ENCODE assay signal across 21 mouse cellular contexts in genomic region chr13:97175520-97176264, GRCm38 (mm10). TPM values are rescaled to one million over a fixed set of nuclear protein-coding genes. Genes with fewer than 3 reads are reported as not detected.
A peak's percentile ranks its signal among the peaks of the same experiment; 100 is the strongest.
DNase-seq lines count a peak whose midpoint lies in the region; ATAC-seq lines count a peak whose summit lies in the region.
"Had no signal": no experiment of that assay in that cellular context is flagged by ENCODE, and none has a peak within 500 bp of the region (broad histone marks: within the 10 kb centered on the region; RNA-seq: fewer than 3 reads in every experiment).

No protein-coding gene starts in this region.

- no peak overlapping the region for H3K27ac ChIP-seq in kidney, embryonic 16.5 days (ENCODE audit: low read length)
- H3K27ac ChIP-seq: embryonic facial prominence, embryonic 13.5 days; limb, embryonic 10.5 days; liver, embryonic 12.5 days; macrophage; midbrain, embryonic 10.5 days had no signal

- no peaks in the 10 kb centered on the region for H3K9me3 ChIP-seq in kidney, embryonic 16.5 days (ENCODE audit: low read length)
- H3K9me3 ChIP-seq: embryonic facial prominence, embryonic 13.5 days; G1E; limb, embryonic 10.5 days; liver, embryonic 12.5 days; midbrain, embryonic 10.5 days had no signal

- peaks cover 50% of the 10 kb centered on the region for H3K36me3 ChIP-seq in kidney, embryonic 16.5 days (ENCODE audit: insufficient read depth, low read length)

- H3K4me1 ChIP-seq in kidney, embryonic 16.5 days (ENCODE audit: insufficient read depth, low read length) = no peaks in the 10 kb centered on the region
- H3K4me1 ChIP-seq: embryonic facial prominence, embryonic 13.5 days; limb, embryonic 10.5 days; liver, embryonic 12.5 days had no signal

- H3K27me3 ChIP-seq in kidney, embryonic 16.5 days (ENCODE audit: insufficient read depth, low read length) = no peaks in the 10 kb centered on the region
- H3K27me3 ChIP-seq: embryonic facial prominence, embryonic 13.5 days; liver, embryonic 12.5 days had no signal

- 80% methylated on average over 10 of the region's 10 CpGs for WGBS in kidney, embryonic 16.5 days

- DNase-seq in kidney, adult 18-20 months = peak; percentile 42
- peak; percentile 16 for DNase-seq in lung, postnatal 10 days
- DNase-seq in lung, postnatal 14 days = no peak
- DNase-seq in kidney, postnatal 36 days = peak; percentile 71 to 81
- no peak for DNase-seq in left cerebral cortex, adult 8-10 months (ENCODE audit: low spot score in 2 of 2)
- no peak for DNase-seq in heart, adult 18-20 months
- DNase-seq: adrenal gland, postnatal 10 days; cerebellum, postnatal 10 days; gastrocnemius, postnatal 36 days; right cerebral cortex, postnatal 25 days; thymus, postnatal 14 days had no signal

- no peak for ATAC-seq in kidney, embryonic 16.5 days (ENCODE audit: low FRiP score, low TSS enrichment)
- ATAC-seq: activated CD4-positive, CD25-positive, alpha-beta regulatory T cell, adult 4 months; CD4-positive, CD25-positive, alpha-beta regulatory T cell, adult 4 months; forebrain, embryonic 14.5 days; liver, embryonic 12.5 days had no signal

- H3K4me3 ChIP-seq in kidney, embryonic 16.5 days (ENCODE audit: low read length) = no peak overlapping the region
- H3K4me3 ChIP-seq: embryonic facial prominence, embryonic 13.5 days; limb, embryonic 10.5 days; liver, embryonic 12.5 days; midbrain, embryonic 10.5 days had no signal

- no peak overlapping the region for H3K9ac ChIP-seq in kidney, embryonic 16.5 days (replicated peaks; ENCODE audit: low read length)
- H3K9ac ChIP-seq: embryonic facial prominence, embryonic 13.5 days; liver, embryonic 12.5 days had no signal

- no peak overlapping the region for H3K4me2 ChIP-seq in kidney, embryonic 16.5 days (replicated peaks; ENCODE audit: low read depth, low read length)
- H3K4me2 ChIP-seq: embryonic facial prominence, embryonic 13.5 days; liver, embryonic 12.5 days had no signal

RNA-seq across cellular contexts. Expression of gene Hexb, which starts 22.5 kb away (rescaled TPM):
- 40.3 and 44.6 TPM in 2 replicates for polyA plus RNA-seq in kidney, embryonic 16.5 days (2015; fragmentation: Nextera tagmentation; extraction: Ambion mirVana)
- total RNA-seq in left cerebral cortex, adult 8-10 months (2022) = 100 to 1,000 TPM; 108 to 345 (median 194) TPM
- total RNA-seq in heart, adult 18-20 months (2021) = 10 to 100 TPM; 22.3 to 24.2 TPM

RNA-seq across cellular contexts. Expression of gene Gfm2, which starts 38.0 kb away (rescaled TPM):
- 33.5 and 39.2 TPM in 2 replicates for polyA plus RNA-seq in kidney, embryonic 16.5 days (2015; fragmentation: Nextera tagmentation; extraction: Ambion mirVana)
- total RNA-seq in left cerebral cortex, adult 8-10 months (2022) = 10 to 100 TPM; 21.3 to 28.4 (median 25.4) TPM
- 10 to 100 TPM; 51.7 to 54.1 TPM for total RNA-seq in heart, adult 18-20 months (2021)

RNA-seq across cellular contexts. Expression of gene Nsa2, which starts 38.0 kb away (rescaled TPM):
- polyA plus RNA-seq in kidney, embryonic 16.5 days (2015; fragmentation: Nextera tagmentation; extraction: Ambion mirVana) = 48.8 and 55.4 TPM in 2 replicates
- 10 to 100 TPM; 29.4 to 43.6 (median 33.9) TPM for total RNA-seq in left cerebral cortex, adult 8-10 months (2022)
- 10 to 100 TPM; 48.4 to 52.1 TPM for total RNA-seq in heart, adult 18-20 months (2021)

Comparison
In these comparisons a context has a peak if more than half of its experiments do, and no peak if none do; other contexts are left out.
1. DNase-seq: peak in kidney, adult 18-20 months (single experiment), lung, postnatal 10 days (single experiment) and kidney, postnatal 36 days (2 of 2); none in lung, postnatal 14 days (single experiment), left cerebral cortex, adult 8-10 months (0 of 2) and heart, adult 18-20 months (0 of 2).
2. RNA of gene Hexb, which starts 22.5 kb away (total RNA-seq): 108 to 345 TPM in left cerebral cortex, adult 8-10 months; 22.3 to 24.2 TPM in heart, adult 18-20 months; every median in the first group is over 4 times any median in the second.